Mouse (Mus musculus) embryonic facial prominence, embryonic 14.5 days (tissue): ENCODE measurements at regions not wholly inside any gene's neighbourhood (a gene's known extent, or its start where the extent isn't known, plus 50 kb on each side); places are given as distances from the start of the nearest gene placed in this dataset.
A peak's percentile ranks its signal among the peaks of the same experiment; 100 is the strongest.

Experiments used
- ATAC-seq: fragments of 200-750 bp; cut with Nextera tagmentation; 2 replicates; pipeline ENCODE4 v1.8.0; 2017; ENCODE audit warnings: low read depth, moderate number of reproducible peaks, moderate TSS enrichment
- DNase-seq: peaks from one replicate; pipeline ENCODE4 v3.0.0-alpha.2; 2015; ENCODE audit warnings: low spot score
- H3K27ac ChIP-seq: fragments of 300-500 bp; sonication (generic); replicated peaks from 2 replicates; pipeline ENCODE4 v1.5.1; 2014; ENCODE audit warnings: low read depth, mild to moderate bottlenecking, low read length, moderate library complexity
- H3K27me3 ChIP-seq: fragments of 300-500 bp; sonication (generic); replicated peaks from 2 replicates; pipeline ENCODE4 v1.6.1; 2014; ENCODE audit warnings: low read length; ENCODE audit not compliant: control insufficient read depth, insufficient read depth
- H3K36me3 ChIP-seq: fragments of 300-500 bp; sonication (generic); 2 replicates; pipeline ENCODE4 v1.6.1; 2014; ENCODE audit warnings: low read length, mixed read lengths; ENCODE audit not compliant: control insufficient read depth, insufficient read depth
- H3K4me1 ChIP-seq: fragments of 300-500 bp; sonication (generic); 2 replicates; pipeline ENCODE4 v1.6.1; 2014; ENCODE audit warnings: antibody characterized with exemption, low read length; ENCODE audit not compliant: control insufficient read depth, insufficient read depth
- H3K4me2 ChIP-seq: fragments of 300-500 bp; sonication (generic); 2 replicates; pipeline ENCODE4 v1.6.1; 2014; ENCODE audit warnings: low read depth, mild to moderate bottlenecking, low read length, moderate library complexity, mixed read lengths
- H3K4me3 ChIP-seq: fragments of 300-500 bp; sonication (generic); 2 replicates; pipeline ENCODE4 v1.5.1; 2014; ENCODE audit warnings: low read depth, mild to moderate bottlenecking, low read length
- H3K9ac ChIP-seq: fragments of 300-500 bp; sonication (generic); 2 replicates; pipeline ENCODE4 v1.6.1; 2014; ENCODE audit warnings: low read depth, mild to moderate bottlenecking, low read length, moderate library complexity, mixed read lengths
- H3K9me3 ChIP-seq: fragments of 300-500 bp; sonication (generic); 2 replicates; pipeline ENCODE4 v1.6.1; 2016; ENCODE audit warnings: low read length; ENCODE audit not compliant: control insufficient read depth
- WGBS: fragments of 180-500 bp; shearing (Covaris S2); extraction: QIAGEN DNeasy Blood & Tissue Kit; methylation state at CpG from one replicate; pipeline ENCODE4 v1.1.7; 2014; 5-methylcytosine and 5-hydroxymethylcytosine counted together

GRCm38 (mm10) chr6:53765302-53765701 lies 55.3 kb downstream of the Tril start:
- H3K27ac ChIP-seq: no peak overlapping the region
- no peaks in the 10 kb centered on the region for H3K27me3 ChIP-seq
- H3K36me3 ChIP-seq: no peaks in the 10 kb centered on the region

GRCm38 (mm10) chr6:53762586-53762985 lies 58.0 kb downstream of the Tril start:
- Histone ChIP-seq H3K4me1 (peaks cover 18% of the 10 kb centered on the region), H3K36me3 (no peaks in the 10 kb centered on the region), H3K9me3 (peaks cover 6% of the 10 kb centered on the region; the same call in 1 of the 2 replicates), H3K9ac (no peak overlapping the region), H3K4me3 (no peak overlapping the region), H3K4me2 (no peak overlapping the region), H3K27ac (peak overlapping the region; percentile 61), H3K27me3 (no peaks in the 10 kb centered on the region)
- ATAC-seq (no peak), DNase-seq (peak; percentile 55)
- WGBS: 28% methylated on average over 9 of the region's 9 CpGs

More at GRCm38 (mm10) chr6:53765302-53765701, 55.3 kb downstream of the Tril start:
- Histone ChIP-seq H3K4me1 (peaks cover 11% of the 10 kb centered on the region), H3K9me3 (no peaks in the 10 kb centered on the region), H3K9ac (no peak overlapping the region), H3K4me3 (no peak overlapping the region), H3K4me2 (no peak overlapping the region)
- 41% methylated on average over 5 of the region's 5 CpGs for WGBS
- DNase-seq (no peak), ATAC-seq (no peak)

GRCm38 (mm10) chr6:53760651-53761058 lies 60.0 kb downstream of the Tril start:
- peak overlapping the region; percentile 49 for H3K27ac ChIP-seq

GRCm38 (mm10) chr6:53759686-53760306 lies 60.8 kb downstream of the Tril start:
- ATAC-seq (no peak), DNase-seq (no peak)
- no peak overlapping the region for H3K4me2 ChIP-seq
- H3K27ac ChIP-seq: peak overlapping the region; percentile 49
- no peak overlapping the region for H3K4me3 ChIP-seq
- H3K9ac ChIP-seq: 0 out of 2 replicates have a peak overlapping the region, but pooled peaks have one; percentile 8
- peaks cover 18% of the 10 kb centered on the region for H3K4me1 ChIP-seq
- WGBS: 56% methylated on average over 3 of the region's 3 CpGs
- no peaks in the 10 kb centered on the region for H3K27me3 ChIP-seq
- H3K36me3 ChIP-seq: no peaks in the 10 kb centered on the region
- H3K9me3 ChIP-seq: peaks cover 6% of the 10 kb centered on the region; the same call in 1 of the 2 replicates

More at GRCm38 (mm10) chr6:53760651-53761058, 60.0 kb downstream of the Tril start:
- Histone ChIP-seq H3K4me3 (no peak overlapping the region), H3K4me2 (no peak overlapping the region), H3K27me3 (no peaks in the 10 kb centered on the region), H3K9ac (0 out of 2 replicates have a peak overlapping the region, but pooled peaks have one; percentile 21), H3K36me3 (no peaks in the 10 kb centered on the region), H3K9me3 (peaks cover 6% of the 10 kb centered on the region; the same call in 1 of the 2 replicates), H3K4me1 (peaks cover 18% of the 10 kb centered on the region)
- WGBS: 11% methylated on average over 6 of the region's 6 CpGs
- peak; percentile 86 for DNase-seq
- ATAC-seq: peak; percentile 57; the same call in 1 of the 2 replicates

- Histone ChIP-seq H3K4me2 (no peak overlapping the region), H3K9ac (no peak overlapping the region), H3K4me3 (no peak overlapping the region), H3K27me3 (no peaks in the 10 kb centered on the region), H3K36me3 (no peaks in the 10 kb centered on the region), H3K27ac (no peak overlapping the region), H3K9me3 (peaks cover 6% of the 10 kb centered on the region; the same call in 1 of the 2 replicates), H3K4me1 (no peaks in the 10 kb centered on the region)
- DNase-seq: peak; percentile 70
- no peak for ATAC-seq
- WGBS: 73% methylated on average over 3 of the region's 3 CpGs
Measured at GRCm38 (mm10) chr6:53754366-53754765, 66.3 kb downstream of the Tril start.

- H3K27me3 ChIP-seq: no peaks in the 10 kb centered on the region
- ATAC-seq (no peak), DNase-seq (no peak)
- no peak overlapping the region for H3K4me3 ChIP-seq
- H3K9me3 ChIP-seq: no peaks in the 10 kb centered on the region
- no peaks in the 10 kb centered on the region for H3K36me3 ChIP-seq
- H3K4me2 ChIP-seq: no peak overlapping the region
- no peaks in the 10 kb centered on the region for H3K4me1 ChIP-seq
- H3K9ac ChIP-seq: no peak overlapping the region
- H3K27ac ChIP-seq: no peak overlapping the region
- WGBS: 91% methylated on average over 6 of the region's 6 CpGs
Measured at GRCm38 (mm10) chr6:53750539-53750938, 70.1 kb downstream of the Tril start.
